Mouse (Mus musculus) heart, postnatal 0 days (tissue): ENCODE data around the gene Tdrd7. TPM values are rescaled to one million over a fixed set of nuclear protein-coding genes. Genes with fewer than 3 reads are reported as not detected.

Source experiments
- ATAC-seq: fragments of 200-750 bp; cut with Nextera tagmentation; 2 replicates; pipeline ENCODE4 v1.8.0; 2017; ENCODE audit warnings: low read depth, moderate number of reproducible peaks, moderate library complexity; ENCODE audit not compliant: insufficient read depth
- DNase-seq: peaks from one replicate; pipeline ENCODE4 v3.0.0-alpha.2; 2016; ENCODE audit warnings: low spot score
- H3K27ac ChIP-seq: fragments of 300-500 bp; sonication (generic); 2 replicates; pipeline ENCODE4 v1.5.1; 2014; ENCODE audit warnings: low read depth, mild to moderate bottlenecking
- H3K27me3 ChIP-seq: fragments of 300-500 bp; sonication (generic); 2 replicates; pipeline ENCODE4 v1.6.1; 2014; ENCODE audit warnings: low read length, mixed read lengths; ENCODE audit not compliant: control insufficient read depth, insufficient read depth
- H3K36me3 ChIP-seq: fragments of 300-500 bp; sonication (generic); replicated peaks from 2 replicates; pipeline ENCODE4 v1.6.1; 2014; ENCODE audit warnings: low read length, mixed read lengths; ENCODE audit not compliant: control insufficient read depth, insufficient read depth
- H3K4me1 ChIP-seq: fragments of 300-500 bp; sonication (generic); 2 replicates; pipeline ENCODE4 v1.6.1; 2014; ENCODE audit warnings: antibody characterized with exemption; ENCODE audit not compliant: control insufficient read depth, insufficient read depth
- H3K4me2 ChIP-seq: fragments of 300-500 bp; sonication (generic); 2 replicates; pipeline ENCODE4 v1.6.1; 2014; ENCODE audit warnings: low read depth, mild to moderate bottlenecking, low read length, moderate library complexity
- H3K4me3 ChIP-seq: fragments of 300-500 bp; sonication (generic); 2 replicates; pipeline ENCODE4 v1.5.1; 2014; ENCODE audit warnings: low read depth, low read length
- H3K9ac ChIP-seq: fragments of 300-500 bp; sonication (generic); replicated peaks from 2 replicates; pipeline ENCODE4 v1.6.1; 2014; ENCODE audit warnings: low read depth, low read length, mixed read lengths
- H3K9me3 ChIP-seq: fragments of 300-500 bp; sonication (generic); replicated peaks from 2 replicates; pipeline ENCODE4 v1.6.1; 2016; ENCODE audit warnings: low read length; ENCODE audit not compliant: control insufficient read depth
- CTCF ChIP-seq: IDR thresholded peaks from 2 replicates; pipeline ENCODE4 v1.5.1; 2016; ENCODE audit warnings: antibody characterized with exemption, control low read depth, low read depth
- EP300 ChIP-seq: IDR thresholded peaks from 2 replicates; pipeline ENCODE4 v1.6.1; 2016; ENCODE audit warnings: antibody characterized with exemption, low read depth
- WGBS: fragments of 180-500 bp; shearing (Covaris S2); extraction: QIAGEN DNeasy Blood & Tissue Kit; methylation state at CpG from one replicate; pipeline ENCODE4 v1.1.7; 2014; 5-methylcytosine and 5-hydroxymethylcytosine counted together
- polyA plus RNA-seq: library from polyadenylated mRNA; unstranded; fragments of >200 nt; fragmentation: Nextera tagmentation; extraction: Ambion mirVana; gene quantifications from 2 replicates; pipeline ENCODE4 v1.2.1, GENCODE M21; 2015
- total RNA-seq: library from RNA; depleted of rRNA; stranded (reverse); fragments of >200 nt; gene quantifications from 2 replicates; pipeline ENCODE4 v1.2.3, GENCODE M21; 2014; ENCODE audit warnings: low replicate concordance

The Tdrd7 gene
- total and polyA plus RNA-seq, 2 experiments from 2014 or later, result 17.3 to 45.8 TPM

- no peaks in the 10 kb centered on the region for H3K9me3 ChIP-seq
- DNase-seq (no peak), ATAC-seq (no peak)
- peak overlapping the region; percentile 96 for H3K4me2 ChIP-seq
- H3K27me3 ChIP-seq, result peaks cover 7% of the 10 kb centered on the region; the same call in 1 of the 2 replicates
- H3K27ac ChIP-seq, result peak overlapping the region; percentile 97; the same call in 1 of the 2 replicates
- H3K4me1 ChIP-seq, result peaks cover 40% of the 10 kb centered on the region
- no peak overlapping the region for H3K4me3 ChIP-seq
- TF ChIP-seq EP300, result no peak
- TF ChIP-seq CTCF, result no peak
- WGBS, result 39% methylated on average over 8 of the region's 8 CpGs
- H3K9ac ChIP-seq, result no peak overlapping the region
- H3K36me3 ChIP-seq, result no peaks in the 10 kb centered on the region; the same call in 1 of the 2 replicates
These were observed 78.2 kb downstream of the Tdrd7 start for GRCm38 (mm10) chr4:46043361-46043760.

GRCm38 (mm10) chr4:46047971-46048370 is 82.8 kb downstream of the Tdrd7 start:
- no peak for ATAC-seq
- Histone ChIP-seq H3K9ac (no peak overlapping the region), H3K4me2 (no peak overlapping the region), H3K4me3 (no peak overlapping the region), H3K27me3 (no peaks in the 10 kb centered on the region), H3K27ac (peak overlapping the region; percentile 22; the same call in 1 of the 2 replicates), H3K4me1 (peaks cover 32% of the 10 kb centered on the region), H3K9me3 (no peaks in the 10 kb centered on the region), H3K36me3 (peaks cover 6% of the 10 kb centered on the region)
- TF ChIP-seq CTCF (no peak), EP300 (no peak)
- DNase-seq, result no peak
- WGBS, result 46% methylated on average over 4 of the region's 4 CpGs

- DNase-seq (peak; percentile 46), ATAC-seq (peak; percentile 60)
- no peak overlapping the region for H3K4me2 ChIP-seq
- H3K27me3 ChIP-seq, result no peaks in the 10 kb centered on the region
- no peaks in the 10 kb centered on the region for H3K9me3 ChIP-seq
- TF ChIP-seq CTCF (no peak), EP300 (no peak)
- H3K36me3 ChIP-seq, result peaks cover 6% of the 10 kb centered on the region
- no peak overlapping the region for H3K4me3 ChIP-seq
- peaks cover 32% of the 10 kb centered on the region for H3K4me1 ChIP-seq
- H3K9ac ChIP-seq, result no peak overlapping the region
- peak overlapping the region; percentile 22; the same call in 1 of the 2 replicates for H3K27ac ChIP-seq
- WGBS, result 51% methylated on average over 7 of the region's 7 CpGs
These were observed 83.3 kb downstream of the Tdrd7 start for GRCm38 (mm10) chr4:46048418-46048817.

GRCm38 (mm10) chr4:46053323-46054107 is 88.4 kb downstream of the Tdrd7 start:
- TF ChIP-seq EP300, result no peak
- no peak for TF ChIP-seq CTCF
- ATAC-seq, result peak; percentile 21; the same call in 1 of the 2 replicates
- Histone ChIP-seq H3K27me3 (no peaks in the 10 kb centered on the region), H3K9ac (no peak overlapping the region), H3K36me3 (peaks cover 13% of the 10 kb centered on the region; the same call in 1 of the 2 replicates), H3K4me1 (peaks cover 30% of the 10 kb centered on the region), H3K9me3 (peaks cover 8% of the 10 kb centered on the region; the same call in 1 of the 2 replicates), H3K4me3 (no peak overlapping the region), H3K27ac (peak overlapping the region; percentile 46), H3K4me2 (no peak overlapping the region)
- 54% methylated on average over 9 of the region's 9 CpGs for WGBS
- no peak for DNase-seq

GRCm38 (mm10) chr4:46056163-46056562 is 91.0 kb downstream of the Tdrd7 start:
- DNase-seq, result no peak
- no peak for ATAC-seq
- peaks cover 8% of the 10 kb centered on the region; the same call in 1 of the 2 replicates for H3K9me3 ChIP-seq
- peak overlapping the region; percentile 13; the same call in 1 of the 2 replicates for H3K27ac ChIP-seq
- no peaks in the 10 kb centered on the region for H3K27me3 ChIP-seq
- no peak overlapping the region for H3K4me2 ChIP-seq
- H3K4me3 ChIP-seq, result no peak overlapping the region
- no peak for TF ChIP-seq CTCF
- no peak for TF ChIP-seq EP300
- peaks cover 40% of the 10 kb centered on the region for H3K4me1 ChIP-seq
- no peak overlapping the region for H3K9ac ChIP-seq
- H3K36me3 ChIP-seq, result peaks cover 7% of the 10 kb centered on the region; the same call in 1 of the 2 replicates
- 67% methylated on average over 5 of the region's 5 CpGs for WGBS
